8 mouse cellular contexts compared by ENCODE assay signal in the genomic region with DNA sequence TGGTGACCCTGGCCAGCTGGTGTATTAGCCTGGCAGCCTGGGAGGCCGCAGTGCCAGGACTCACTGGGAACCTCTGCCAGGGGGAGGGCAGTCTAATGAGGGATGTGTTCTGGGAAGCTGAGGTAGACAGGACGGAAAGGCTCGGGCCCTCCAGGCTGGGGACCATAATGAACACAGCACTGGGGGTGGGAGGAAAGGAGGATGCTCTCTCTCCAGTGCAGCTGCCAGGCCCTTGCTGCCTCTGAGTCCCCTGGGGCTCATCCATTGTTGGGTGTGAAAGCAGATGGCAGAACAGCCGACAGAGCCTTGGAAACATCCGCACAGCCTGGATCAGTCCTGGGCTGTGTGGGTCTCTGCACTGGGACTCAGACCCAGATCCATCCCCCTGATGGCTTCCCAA. TPM values are rescaled to one million over a fixed set of nuclear protein-coding genes. Genes with fewer than 3 reads are reported as not detected.
DNase-seq lines count a peak whose midpoint lies in the region; ATAC-seq lines count a peak whose summit lies in the region.

No protein-coding gene starts in this region.

- H3K4me2 ChIP-seq in neural tube, embryonic 11.5 days (ENCODE audit: low read depth), result no peak overlapping the region
- no peak overlapping the region for H3K4me2 ChIP-seq in neural tube, embryonic 15.5 days
- no peak overlapping the region for H3K4me2 ChIP-seq in hindbrain, embryonic 11.5 days (replicated peaks; ENCODE audit: low read depth, low read length)
- H3K4me2 ChIP-seq in midbrain, embryonic 12.5 days (replicated peaks), result no peak overlapping the region

- no peak overlapping the region for H3K4me3 ChIP-seq in neural tube, embryonic 11.5 days (ENCODE audit: low read depth, low read length)
- H3K4me3 ChIP-seq in neural tube, embryonic 15.5 days (replicated peaks), result no peak overlapping the region
- no peak overlapping the region for H3K4me3 ChIP-seq in hindbrain, embryonic 11.5 days (ENCODE audit: low read depth, low read length)
- no peak overlapping the region for H3K4me3 ChIP-seq in midbrain, embryonic 12.5 days

- no peaks in the 10 kb centered on the region for H3K36me3 ChIP-seq in neural tube, embryonic 11.5 days (ENCODE audit: control insufficient read depth, insufficient read depth, low read length)
- no peaks in the 10 kb centered on the region for H3K36me3 ChIP-seq in neural tube, embryonic 15.5 days
- H3K36me3 ChIP-seq in hindbrain, embryonic 11.5 days (ENCODE audit: control insufficient read depth, insufficient read depth, low read length), result no peaks in the 10 kb centered on the region
- H3K36me3 ChIP-seq in midbrain, embryonic 12.5 days, result no peaks in the 10 kb centered on the region

- no peaks in the 10 kb centered on the region for H3K9me3 ChIP-seq in neural tube, embryonic 11.5 days (ENCODE audit: control insufficient read depth, low read length)
- no peaks in the 10 kb centered on the region for H3K9me3 ChIP-seq in neural tube, embryonic 15.5 days (replicated peaks)
- H3K9me3 ChIP-seq in hindbrain, embryonic 11.5 days (ENCODE audit: control insufficient read depth, low read length), result no peaks in the 10 kb centered on the region
- H3K9me3 ChIP-seq in midbrain, embryonic 12.5 days, result no peaks in the 10 kb centered on the region

- H3K9ac ChIP-seq in neural tube, embryonic 11.5 days (ENCODE audit: low read length), result peak overlapping the region; percentile 11; the same call in 1 of the 2 replicates
- H3K9ac ChIP-seq in neural tube, embryonic 15.5 days (replicated peaks), result no peak overlapping the region
- no peak overlapping the region for H3K9ac ChIP-seq in hindbrain, embryonic 11.5 days (ENCODE audit: low read depth, low read length)
- no peak overlapping the region for H3K9ac ChIP-seq in midbrain, embryonic 12.5 days (replicated peaks)

- no peaks in the 10 kb centered on the region for H3K27me3 ChIP-seq in neural tube, embryonic 11.5 days (ENCODE audit: control insufficient read depth, insufficient read depth, low read length)
- H3K27me3 ChIP-seq in neural tube, embryonic 15.5 days (replicated peaks), result no peaks in the 10 kb centered on the region
- H3K27me3 ChIP-seq in hindbrain, embryonic 11.5 days (ENCODE audit: control insufficient read depth, insufficient read depth, low read length), result no peaks in the 10 kb centered on the region
- peaks cover 5% of the 10 kb centered on the region; the same call in 1 of the 2 replicates for H3K27me3 ChIP-seq in midbrain, embryonic 12.5 days

- peaks cover 22% of the 10 kb centered on the region; the same call in 1 of the 2 replicates for H3K4me1 ChIP-seq in neural tube, embryonic 11.5 days (ENCODE audit: control insufficient read depth, insufficient read depth, low read length)
- peaks cover 41% of the 10 kb centered on the region for H3K4me1 ChIP-seq in neural tube, embryonic 15.5 days
- 0 out of 2 replicates have a peak, but pooled peaks cover 2% of the 10 kb centered on the region for H3K4me1 ChIP-seq in hindbrain, embryonic 11.5 days (replicated peaks; ENCODE audit: control insufficient read depth, insufficient read depth, low read length)
- H3K4me1 ChIP-seq in midbrain, embryonic 12.5 days, result peaks cover 30% of the 10 kb centered on the region

- ATAC-seq in cerebellum, adult (ENCODE audit: insufficient number of reproducible peaks, low FRiP score, low TSS enrichment), result no peak
- peak; percentile 62; the same call in 1 of the 2 replicates for ATAC-seq in neural tube, embryonic 11.5 days (ENCODE audit: insufficient read depth, low FRiP score, low TSS enrichment)
- ATAC-seq in neural tube, embryonic 15.5 days (ENCODE audit: low FRiP score), result no peak
- ATAC-seq in hindbrain, embryonic 11.5 days (ENCODE audit: low FRiP score), result peak; percentile 65
- peak; percentile 32; the same call in 1 of the 2 replicates for ATAC-seq in midbrain, embryonic 12.5 days (ENCODE audit: low FRiP score, low read depth)

- peak overlapping the region; percentile 63; the same call in 1 of the 2 replicates for H3K27ac ChIP-seq in neural tube, embryonic 11.5 days (ENCODE audit: low read depth, low read length)
- no peak overlapping the region for H3K27ac ChIP-seq in neural tube, embryonic 15.5 days (replicated peaks)
- peak overlapping the region; percentile 65 for H3K27ac ChIP-seq in hindbrain, embryonic 11.5 days (ENCODE audit: low read depth, low read length)
- peak overlapping the region; percentile 36; the same call in 1 of the 2 replicates for H3K27ac ChIP-seq in midbrain, embryonic 12.5 days (replicated peaks)

- 31% methylated on average over 5 of the region's 5 CpGs for WGBS in neural tube, embryonic 11.5 days
- WGBS in neural tube, embryonic 15.5 days, result 22% methylated on average over 5 of the region's 5 CpGs
- WGBS in hindbrain, embryonic 11.5 days, result 35% methylated on average over 5 of the region's 5 CpGs
- WGBS in midbrain, embryonic 12.5 days, result 39% methylated on average over 5 of the region's 5 CpGs

- peak; percentile 62 for DNase-seq in cerebellum, adult 11-12 months
- DNase-seq in neural tube, embryonic 11.5 days (ENCODE audit: low spot score), result peak; percentile 64
- DNase-seq in hindbrain, embryonic 11.5 days (ENCODE audit: low spot score), result peak; percentile 62
- no peak for DNase-seq in thymus, adult 18-20 months
- DNase-seq in frontal cortex, postnatal 36 days (ENCODE audit: low spot score in 2 of 2), result no peak

RNA-seq across cellular contexts. Expression of a gene that starts 2.2 kb away (rescaled TPM):
- polyA plus RNA-seq in neural tube, embryonic 11.5 days (2014; fragmentation: Nextera tagmentation; extraction: Ambion mirVana), result 21.4 and 26.8 TPM in 2 replicates
- 26.4 and 27.5 TPM in 2 replicates for polyA plus RNA-seq in neural tube, embryonic 15.5 days (2015; fragmentation: Nextera tagmentation; extraction: Ambion mirVana)
- polyA plus RNA-seq in hindbrain, embryonic 11.5 days (2014; fragmentation: Nextera tagmentation; extraction: Ambion mirVana), result 16.9 and 18.4 TPM in 2 replicates
- 23.5 and 25.5 TPM in 2 replicates for polyA plus RNA-seq in midbrain, embryonic 12.5 days (2016; fragmentation: Nextera tagmentation; extraction: Ambion mirVana)

RNA-seq across cellular contexts. Expression of a gene that starts 26.1 kb away (rescaled TPM):
- 9.9 TPM in 2 replicates for polyA plus RNA-seq in neural tube, embryonic 11.5 days (2014; fragmentation: Nextera tagmentation; extraction: Ambion mirVana)
- 11.0 and 14.1 TPM in 2 replicates for polyA plus RNA-seq in neural tube, embryonic 15.5 days (2015; fragmentation: Nextera tagmentation; extraction: Ambion mirVana)
- 7.3 and 8.3 TPM in 2 replicates for polyA plus RNA-seq in hindbrain, embryonic 11.5 days (2014; fragmentation: Nextera tagmentation; extraction: Ambion mirVana)
- 12.5 and 13.7 TPM in 2 replicates for polyA plus RNA-seq in midbrain, embryonic 12.5 days (2016; fragmentation: Nextera tagmentation; extraction: Ambion mirVana)

Comparison
In these comparisons a context has a peak if more than half of its experiments do, and no peak if none do; other contexts are left out.
1. ATAC-seq: peak in neural tube, embryonic 11.5 days (single experiment), hindbrain, embryonic 11.5 days (single experiment) and midbrain, embryonic 12.5 days (single experiment); none in cerebellum, adult (single experiment) and neural tube, embryonic 15.5 days (single experiment).
2. DNase-seq: peak in cerebellum, adult 11-12 months (single experiment), neural tube, embryonic 11.5 days (single experiment) and hindbrain, embryonic 11.5 days (single experiment); none in thymus, adult 18-20 months (0 of 2) and frontal cortex, postnatal 36 days (0 of 2).